Mouse (Mus musculus) sigmoid colon, adult 10 weeks (tissue): Measurements from ENCODE around the gene Prm2. TPM values are rescaled to one million over a fixed set of nuclear protein-coding genes. Genes with fewer than 3 reads are reported as not detected.

Source experiments
- polyA plus RNA-seq: library from polyadenylated mRNA; stranded (reverse); fragments of 350-450 nt; fragmentation: Illumina TruSeq; extraction: RNeasy Lipid Tissue Mini Kit (QIAGEN cat#74804); gene quantifications from one replicate; pipeline ENCODE4 v1.2.3, GENCODE M21; 2014; ENCODE audit warnings: low read depth, low replicate concordance

Gene Prm2
- not detected for polyA plus RNA-seq

DNA sequence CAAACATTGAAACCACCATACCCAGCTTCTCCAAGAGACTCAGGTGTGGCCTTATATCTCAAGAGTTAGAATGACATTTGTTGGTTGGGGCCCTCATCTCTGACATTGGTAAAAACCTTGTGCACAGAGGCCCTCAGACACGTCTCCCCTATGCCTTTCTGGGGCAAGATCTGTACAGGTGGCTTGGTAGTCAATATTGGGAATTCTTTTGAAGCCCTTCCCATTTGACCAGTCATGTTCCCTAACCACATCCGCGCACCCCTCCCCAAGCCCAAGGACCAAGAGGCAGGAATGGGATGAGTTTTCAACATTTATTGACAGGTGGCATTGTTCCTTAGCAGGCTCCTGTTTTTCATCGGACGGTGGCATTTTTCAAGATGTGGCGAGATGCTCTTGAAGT is at the start of gene Prm2:
Gene Prm2 (minus strand): TSS at position 101 of the 400 bp plus-strand sequence.

DNA sequence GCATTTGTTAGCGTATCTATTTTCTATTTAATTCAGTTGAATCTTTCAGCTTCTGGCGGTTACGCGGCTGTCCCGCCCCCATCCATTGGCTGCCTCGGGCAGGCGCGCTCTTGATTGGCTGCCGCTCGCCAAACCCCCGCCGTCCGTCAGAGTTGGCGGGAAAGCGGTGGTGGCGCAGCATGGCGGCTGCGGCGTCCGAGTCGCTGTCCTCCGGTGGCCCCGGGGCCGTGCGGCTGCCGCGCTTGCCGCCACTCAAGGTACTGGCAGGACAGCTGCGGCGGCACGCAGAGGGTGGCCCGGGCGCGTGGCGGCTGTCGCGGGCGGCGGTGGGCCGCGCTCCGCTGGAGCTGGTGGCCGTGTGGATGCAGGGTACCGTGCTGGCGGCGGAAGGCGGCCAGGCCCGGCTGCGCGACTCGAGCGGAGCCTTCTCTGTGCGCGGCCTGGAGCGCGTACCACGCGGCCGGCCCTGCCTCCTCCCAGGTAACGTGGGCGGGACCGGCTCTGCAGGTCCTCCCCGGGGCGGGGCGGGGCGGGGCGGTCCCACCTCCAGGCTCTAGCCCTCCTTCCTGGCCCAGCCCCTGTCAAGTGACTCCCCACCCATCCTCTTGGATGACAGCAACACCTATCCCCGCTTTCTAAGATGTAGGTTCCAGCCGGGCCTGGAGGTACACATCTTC is 39.1 kb upstream of the Prm2 start, which contains the start of gene Rmi2:
Gene Rmi2 (plus strand): TSS at position 149 of the 677 bp plus-strand sequence.

DNA sequence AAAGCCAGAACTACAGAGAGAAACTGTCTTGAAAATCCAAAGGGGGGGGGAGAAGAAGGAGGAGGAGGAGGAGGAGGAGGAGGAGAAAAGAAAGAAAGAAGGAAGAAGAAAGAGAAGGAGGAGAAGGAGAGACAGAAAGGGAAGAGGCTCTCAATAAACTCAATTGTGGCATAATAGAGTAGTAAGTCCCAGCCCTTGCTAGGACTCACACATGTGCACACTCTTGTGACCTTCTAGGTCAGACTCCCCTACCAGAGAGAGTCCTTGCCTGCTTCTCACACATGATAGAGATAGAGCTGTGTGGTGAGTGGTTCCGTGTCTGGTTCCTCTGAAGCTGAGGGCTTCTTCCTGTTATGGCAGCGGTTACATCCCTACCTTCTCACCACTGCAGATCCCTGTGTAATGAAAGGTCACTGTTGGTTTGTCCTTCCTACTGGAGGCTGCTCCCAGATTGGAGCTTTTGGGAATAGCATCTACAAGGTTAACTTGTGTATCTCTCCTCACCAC is 17.0 kb upstream of the Prm2 start, which contains the start of gene Gm11172:
Gene Gm11172 (plus strand): TSS at position 51 of the 507 bp plus-strand sequence.

DNA sequence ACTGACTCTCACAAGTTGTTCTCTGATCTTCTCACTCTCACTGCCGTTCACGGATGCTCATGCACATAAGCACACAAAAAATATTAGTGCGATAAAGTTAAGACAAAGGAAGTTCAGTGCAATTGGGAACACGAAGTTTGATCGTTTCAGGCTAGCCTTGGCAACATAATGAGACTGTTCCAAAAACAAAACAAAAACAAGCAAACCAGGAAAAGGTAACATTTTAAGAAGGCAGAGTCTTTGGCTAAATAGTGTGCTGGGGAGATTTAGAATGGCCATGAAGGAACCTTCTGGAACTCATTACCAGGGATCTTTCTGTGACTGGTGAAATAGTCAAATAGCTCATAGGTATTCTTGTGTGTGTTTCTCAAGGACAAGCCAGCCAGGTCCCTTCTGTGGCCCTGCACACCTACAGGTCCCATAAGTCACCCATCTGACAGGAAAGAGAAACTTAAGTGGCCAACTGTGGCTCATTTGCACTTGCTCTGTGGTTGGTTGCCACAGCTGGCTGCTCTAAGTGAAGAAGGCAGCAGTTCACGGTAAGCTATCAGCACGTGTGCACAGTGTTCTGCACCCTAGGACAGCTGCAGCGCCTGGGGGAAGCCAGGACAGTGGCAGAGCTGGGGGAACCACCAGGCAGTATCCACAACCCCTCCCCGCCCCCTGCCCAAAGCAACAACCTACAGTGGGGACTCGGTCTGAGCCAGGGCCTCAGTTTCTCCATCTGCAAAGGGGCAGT is 10.0 kb upstream of the Prm2 start, which contains the start of gene Prm1:
Gene Prm1 (minus strand): TSS at position 51 of the 739 bp plus-strand sequence.

DNA sequence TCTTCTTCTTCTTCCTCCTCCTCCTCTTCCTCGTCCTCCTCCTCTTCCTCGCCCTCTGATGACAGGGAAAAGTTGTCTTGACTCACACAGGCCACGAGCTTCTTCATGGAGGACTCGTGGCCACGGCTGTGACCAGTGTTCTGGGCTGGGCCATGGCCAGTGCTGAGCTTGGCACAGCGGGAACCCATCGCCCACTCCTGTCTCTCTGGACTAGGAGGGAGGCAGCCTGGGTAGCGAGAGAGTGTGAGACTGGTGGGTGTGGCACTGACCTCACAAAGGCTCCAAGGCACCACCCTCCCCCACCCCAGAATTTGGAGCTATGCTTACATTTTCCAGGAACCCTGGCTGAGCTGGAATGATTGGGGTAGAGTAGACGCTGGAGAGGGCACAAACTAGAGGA is 5.2 kb downstream of the Prm2 start, which contains the start of gene Prm3:
Gene Prm3 (minus strand): TSS at position 213 of the 400 bp plus-strand sequence.

DNA sequence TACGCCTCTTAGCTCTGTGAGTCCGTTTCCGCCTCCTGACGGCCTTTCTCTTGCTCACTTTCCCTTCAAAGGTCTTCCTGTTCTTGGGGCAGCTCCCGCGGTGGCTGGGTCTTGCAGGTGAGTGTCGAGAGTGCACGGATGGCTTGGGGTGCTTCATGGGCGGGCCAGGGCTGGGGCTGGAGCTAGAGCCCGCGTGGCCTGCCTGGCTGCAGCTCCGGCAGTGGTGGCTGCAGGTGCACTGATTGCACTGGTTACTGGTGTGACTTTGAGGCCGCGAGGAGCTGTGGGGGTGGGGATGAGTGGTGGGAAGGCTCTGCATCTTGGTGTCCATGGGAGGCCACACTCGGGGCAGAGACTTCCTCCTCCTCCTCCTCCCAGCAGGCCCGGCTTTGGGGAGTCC is 7.7 kb downstream of the Prm2 start, which contains the start of gene Tnp2:
Gene Tnp2 (minus strand): TSS at position 390 of the 400 bp plus-strand sequence.

DNA sequence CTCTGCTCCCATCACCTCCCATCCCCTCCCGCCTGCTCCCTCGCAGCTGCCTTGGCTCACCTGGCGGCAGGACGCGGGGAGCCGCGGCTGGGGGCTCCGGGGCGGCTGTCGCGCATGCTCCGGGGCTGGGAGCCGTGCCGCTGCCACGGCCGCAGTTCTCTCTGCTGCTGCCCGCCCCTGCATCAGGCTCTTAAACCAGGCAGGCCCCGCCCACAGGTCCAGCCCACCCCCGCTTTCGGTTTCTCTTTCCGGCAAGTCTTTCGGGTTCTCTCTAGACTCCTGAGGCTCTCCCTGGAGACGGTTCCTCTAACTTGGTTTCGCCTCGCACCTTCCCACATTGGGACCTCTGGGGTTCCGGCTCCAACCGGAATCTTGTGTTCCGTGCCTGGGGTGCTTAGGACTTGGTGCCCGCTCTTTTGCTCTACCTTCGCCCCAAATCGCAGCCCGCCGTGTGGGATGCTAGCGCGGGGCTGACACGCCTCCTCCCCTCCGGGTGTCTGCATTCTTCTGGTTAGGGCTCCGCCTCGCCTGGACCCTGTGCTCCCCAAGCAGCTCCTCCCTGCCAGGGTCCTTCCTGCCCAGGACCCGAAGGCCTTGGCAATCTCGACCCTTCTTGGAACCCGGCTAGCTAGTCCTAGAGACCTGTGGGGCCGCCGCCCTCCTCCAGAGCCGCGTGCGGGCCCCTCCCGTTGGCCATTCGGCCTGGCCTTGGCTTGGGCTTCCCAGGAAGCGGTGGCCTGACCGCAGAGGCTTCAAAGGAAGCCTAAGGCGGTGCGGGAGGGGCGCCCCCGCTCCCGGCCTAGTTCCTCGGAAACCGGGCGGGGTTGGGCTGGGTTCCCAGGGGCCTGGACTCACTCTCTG is 10.3 kb downstream of the Prm2 start, which contains the start of gene Socs1:
Gene Socs1 (minus strand): TSS at position 166 of the 861 bp plus-strand sequence.

Other genes with a start within 250 kb of the Prm2 start
- 0.38 TPM for gene Socs1, start 10.6 kb downstream of the Prm2 start, polyA plus RNA-seq
- not detected for gene Tnp2, start 7.5 kb downstream of the Prm2 start, polyA plus RNA-seq
- gene Prm3, start 5.2 kb downstream of the Prm2 start, polyA plus RNA-seq = not detected
- gene Prm1, start 9.7 kb upstream of the Prm2 start, polyA plus RNA-seq = not detected
- gene Gm11172, start 16.8 kb upstream of the Prm2 start, polyA plus RNA-seq = not detected
- 0.50 TPM for gene Rmi2, start 38.9 kb upstream of the Prm2 start, polyA plus RNA-seq